Mouse (Mus musculus) liver, postnatal 0 days (tissue): ENCODE measurements around the gene Ndufa6. TPM values are rescaled to one million over a fixed set of nuclear protein-coding genes. Genes with fewer than 3 reads are reported as not detected.
"Not testable (repeated sequence)": the region's sequence is repeated elsewhere in the genome, so short reads cannot be mapped to it uniquely, and the experiment has no call there.

Experiments used
- ATAC-seq: fragments of 200-750 bp; cut with Nextera tagmentation; 2 replicates; pipeline ENCODE4 v1.8.0; 2017; ENCODE audit warnings: mild to moderate bottlenecking, moderate library complexity
- DNase-seq: peaks from one replicate; pipeline ENCODE4 v3.0.0-alpha.2; 2016
- H3K27ac ChIP-seq: fragments of 300-500 bp; sonication (generic); 2 replicates; pipeline ENCODE4 v1.5.1; 2014; ENCODE audit warnings: antibody characterized with exemption, moderate library complexity, mild to moderate bottlenecking, low read depth
- H3K27me3 ChIP-seq: fragments of 300-500 bp; sonication (generic); 2 replicates; pipeline ENCODE4 v1.6.1; 2014; ENCODE audit warnings: low read length, control low read depth, mixed read lengths; ENCODE audit not compliant: insufficient read depth
- H3K36me3 ChIP-seq: fragments of 300-500 bp; sonication (generic); replicated peaks from 2 replicates; pipeline ENCODE4 v1.6.1; 2014; ENCODE audit warnings: mild to moderate bottlenecking, control low read depth, low read length, moderate library complexity, mixed read lengths; ENCODE audit not compliant: insufficient read depth
- H3K4me1 ChIP-seq: fragments of 300-500 bp; sonication (generic); 2 replicates; pipeline ENCODE4 v1.6.1; 2014; ENCODE audit warnings: antibody characterized with exemption, mild to moderate bottlenecking, control low read depth; ENCODE audit not compliant: insufficient read depth
- H3K4me2 ChIP-seq: fragments of 300-500 bp; sonication (generic); 2 replicates; pipeline ENCODE4 v1.6.1; 2014; ENCODE audit warnings: low read depth, mild to moderate bottlenecking, low read length, moderate library complexity, mixed read lengths
- H3K4me3 ChIP-seq: fragments of 300-500 bp; sonication (generic); 2 replicates; pipeline ENCODE4 v1.5.1; 2014; ENCODE audit warnings: low read depth, low read length
- H3K9ac ChIP-seq: fragments of 300-500 bp; sonication (generic); replicated peaks from 2 replicates; pipeline ENCODE4 v1.6.1; 2014; ENCODE audit warnings: mild to moderate bottlenecking, moderate library complexity
- H3K9me3 ChIP-seq: fragments of 300-500 bp; sonication (generic); 2 replicates; pipeline ENCODE4 v1.6.1; 2016; ENCODE audit warnings: mild to moderate bottlenecking, control low read depth, low read length, mixed read lengths
- CTCF ChIP-seq: sonication (generic); IDR thresholded peaks from 2 replicates; pipeline ENCODE4 v1.5.1; 2016; ENCODE audit warnings: antibody characterized with exemption, low read depth
- EP300 ChIP-seq: IDR thresholded peaks from 2 replicates; pipeline ENCODE4 v1.6.1; 2016; ENCODE audit warnings: antibody characterized with exemption, low read depth, mild to moderate bottlenecking
- WGBS: fragments of 180-500 bp; shearing (Covaris S2); extraction: QIAGEN DNeasy Blood & Tissue Kit; methylation state at CpG from one replicate; pipeline ENCODE4 v1.1.7; 2014; ENCODE audit not compliant: insufficient replicate concordance; 5-methylcytosine and 5-hydroxymethylcytosine counted together
- polyA plus RNA-seq: library from polyadenylated mRNA; unstranded; fragments of >200 nt; fragmentation: Nextera tagmentation; extraction: Ambion mirVana; gene quantifications from 2 replicates; pipeline ENCODE4 v1.2.1, GENCODE M21; 2015

Gene Ndufa6
- polyA plus RNA-seq: 642 and 691 TPM in 2 replicates

DNA sequence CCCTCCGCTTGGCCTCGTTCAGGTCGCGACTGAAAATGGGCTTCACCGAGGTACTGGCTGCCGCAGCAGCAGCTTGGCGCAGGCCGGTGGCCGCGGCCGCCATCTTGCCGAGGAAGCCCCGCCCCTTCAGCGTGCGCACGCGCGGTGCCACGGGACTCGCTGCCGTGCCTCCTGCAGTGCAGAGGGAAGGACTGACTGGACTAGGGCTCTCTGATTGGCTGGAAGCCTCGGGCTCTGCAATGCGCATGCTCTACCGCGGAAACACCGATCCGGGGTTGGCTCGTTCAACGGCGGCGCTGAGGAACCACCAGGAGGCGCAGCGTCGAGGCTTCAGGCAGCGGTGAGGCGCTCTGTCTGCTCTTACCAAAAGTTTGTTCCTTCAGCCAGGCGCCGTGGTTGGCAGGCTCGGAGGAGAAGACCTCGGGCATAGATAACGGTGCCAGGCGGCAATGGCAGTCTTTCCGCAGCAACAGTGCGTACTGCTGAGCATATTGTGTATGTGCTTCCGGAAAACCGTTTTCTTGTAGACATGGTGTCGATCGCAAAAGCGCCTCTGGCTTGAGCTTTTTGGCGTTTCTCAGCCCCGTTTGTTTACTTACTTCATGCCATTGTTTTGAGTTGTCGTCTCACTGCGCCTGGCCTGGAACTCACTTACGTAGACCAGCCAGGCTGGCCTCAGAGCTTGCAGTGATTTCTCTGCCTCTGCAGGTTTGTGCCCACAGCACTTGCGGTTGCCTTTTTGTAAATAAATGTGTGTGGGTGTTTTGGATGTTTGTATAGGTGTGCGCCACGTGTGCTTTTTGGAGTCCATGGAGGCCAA, at the start of gene Ndufa6:
Gene Ndufa6 (minus strand): TSS at position 197 of the 820 bp plus-strand sequence.
- Histone ChIP-seq H3K9me3 (no peaks in the 10 kb centered on the region), H3K4me3 (peak within 1 kb of the TSS; percentile 74), H3K36me3 (peaks cover 18% of the 10 kb centered on the region), H3K27ac (peak within 1 kb of the TSS; percentile 91), H3K4me2 (peak within 1 kb of the TSS; percentile 87), H3K9ac (peak within 1 kb of the TSS; percentile 95), H3K27me3 (no peaks in the 10 kb centered on the region), H3K4me1 (peaks cover 45% of the 10 kb centered on the region)
- ATAC-seq (peak; percentile 96), DNase-seq (peak; percentile 98)
- peak; percentile 100 for TF ChIP-seq CTCF
- TF ChIP-seq EP300: peak; percentile 15; the same call in 1 of the 2 replicates
- WGBS: 2% methylated on average over 56 of the region's 57 CpGs

DNA sequence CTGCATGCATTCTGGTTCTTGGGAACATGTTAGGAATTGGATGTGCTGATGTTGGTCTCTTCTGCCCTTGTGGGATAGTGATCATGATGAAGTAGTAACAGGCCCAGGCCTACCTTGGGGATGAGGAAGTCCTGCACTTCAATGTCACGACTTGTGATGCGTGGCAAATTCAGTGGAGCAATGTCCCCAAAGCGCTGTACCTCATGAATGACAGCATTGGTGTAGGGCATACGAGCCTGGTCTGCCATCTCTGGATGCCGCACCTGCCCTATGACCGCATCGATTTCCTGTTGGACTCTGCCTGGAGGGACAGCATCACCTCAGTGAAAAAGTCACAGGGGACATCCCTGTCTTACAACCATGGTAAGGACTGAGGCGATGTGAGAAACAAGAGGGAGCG, 49.5 kb upstream of the Ndufa6 start:
- 83% methylated on average over 9 of the region's 9 CpGs for WGBS
- ATAC-seq (no peak), DNase-seq (no peak)
- H3K9me3 ChIP-seq: no peaks in the 10 kb centered on the region
- no peak for TF ChIP-seq CTCF
- TF ChIP-seq EP300: no peak
- no peak overlapping the region for H3K27ac ChIP-seq
- H3K27me3 ChIP-seq: no peaks in the 10 kb centered on the region
- H3K4me2 ChIP-seq: no peak overlapping the region
- no peaks in the 10 kb centered on the region for H3K36me3 ChIP-seq
- no peak overlapping the region for H3K4me3 ChIP-seq
- no peaks in the 10 kb centered on the region; the same call in 1 of the 2 replicates for H3K4me1 ChIP-seq
- H3K9ac ChIP-seq: no peak overlapping the region

DNA sequence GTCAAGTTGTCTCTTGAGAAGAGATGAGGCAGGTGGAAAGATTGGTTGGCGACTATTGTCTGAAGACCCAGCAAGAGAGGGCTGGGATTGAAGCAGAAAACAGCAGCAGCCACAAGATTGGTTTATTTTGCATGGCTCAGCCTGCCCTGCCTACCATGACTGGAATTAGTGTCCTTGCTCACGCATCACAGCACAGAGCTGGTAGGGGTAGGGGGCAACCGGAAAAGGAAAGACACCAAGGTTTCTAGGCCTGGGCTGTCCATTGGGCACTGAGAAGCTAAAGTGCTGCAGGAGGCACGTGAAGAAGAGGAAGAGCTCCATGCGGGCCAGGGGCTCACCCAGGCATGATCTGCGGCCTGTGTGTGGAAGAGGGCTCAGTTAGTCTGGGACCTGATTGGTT, 48.6 kb upstream of the Ndufa6 start:
- no peak overlapping the region for H3K4me2 ChIP-seq
- ATAC-seq (no peak), DNase-seq (no peak)
- no peak overlapping the region for H3K9ac ChIP-seq
- H3K9me3 ChIP-seq: no peaks in the 10 kb centered on the region
- H3K27me3 ChIP-seq: no peaks in the 10 kb centered on the region
- H3K27ac ChIP-seq: no peak overlapping the region
- H3K4me1 ChIP-seq: no peaks in the 10 kb centered on the region; the same call in 1 of the 2 replicates
- 69% methylated on average over 6 of the region's 6 CpGs for WGBS
- H3K4me3 ChIP-seq: no peak overlapping the region
- no peaks in the 10 kb centered on the region for H3K36me3 ChIP-seq
- TF ChIP-seq CTCF: no peak
- no peak for TF ChIP-seq EP300

DNA sequence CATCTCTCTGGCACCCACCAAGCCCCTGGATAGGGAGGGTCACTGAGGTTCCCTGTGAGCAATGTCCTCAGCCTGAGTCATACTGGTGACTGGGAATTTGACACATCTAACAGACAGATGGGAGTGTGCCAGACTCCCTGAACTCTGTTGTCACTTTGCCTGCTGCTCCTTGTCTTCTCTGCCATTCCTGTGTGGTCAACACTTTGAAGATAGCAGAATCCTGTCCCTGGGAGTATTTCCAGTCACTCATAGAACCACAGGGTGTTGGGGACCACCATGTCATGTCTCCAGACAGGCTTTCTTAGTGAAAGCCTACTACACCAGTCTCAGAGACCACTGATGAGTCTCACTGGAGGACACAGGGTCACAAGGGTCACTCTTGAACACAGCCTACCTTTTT, 48.0 kb upstream of the Ndufa6 start:
- Histone ChIP-seq H3K4me3 (no peak overlapping the region), H3K36me3 (no peaks in the 10 kb centered on the region), H3K27ac (no peak overlapping the region), H3K27me3 (no peaks in the 10 kb centered on the region), H3K4me1 (no peaks in the 10 kb centered on the region), H3K9me3 (no peaks in the 10 kb centered on the region), H3K4me2 (no peak overlapping the region), H3K9ac (no peak overlapping the region)
- TF ChIP-seq CTCF: no peak
- no peak for TF ChIP-seq EP300
- no peak for ATAC-seq
- DNase-seq: no peak

DNA sequence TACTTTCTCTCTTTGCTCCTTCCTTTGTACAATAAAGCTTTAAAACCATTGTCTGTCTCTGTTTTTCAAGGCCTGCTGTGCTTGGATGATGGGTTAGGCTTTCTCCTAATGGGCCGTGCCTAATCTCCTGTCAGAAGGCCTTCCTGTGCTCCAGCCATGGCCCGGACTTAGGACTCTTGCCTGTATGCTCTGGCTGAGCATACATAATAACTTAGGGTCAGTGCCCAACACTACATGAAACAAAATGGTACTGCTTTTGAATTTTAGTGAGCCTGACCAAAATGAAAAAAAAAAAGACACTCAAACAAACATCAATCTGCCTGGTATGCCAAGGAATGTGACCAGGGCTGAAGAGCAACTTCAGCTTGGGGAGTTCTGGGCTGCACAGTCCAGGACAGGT, 47.4 kb upstream of the Ndufa6 start:
- Histone ChIP-seq H3K9me3 (no peaks in the 10 kb centered on the region), H3K27me3 (no peaks in the 10 kb centered on the region), H3K27ac (no peak overlapping the region), H3K4me1 (no peaks in the 10 kb centered on the region), H3K36me3 (no peaks in the 10 kb centered on the region), H3K9ac (no peak overlapping the region), H3K4me3 (no peak overlapping the region), H3K4me2 (no peak overlapping the region)
- TF ChIP-seq CTCF (no peak), EP300 (no peak)
- WGBS: 45% methylated on average over 2 of the region's 2 CpGs
- ATAC-seq (no peak), DNase-seq (no peak)

DNA sequence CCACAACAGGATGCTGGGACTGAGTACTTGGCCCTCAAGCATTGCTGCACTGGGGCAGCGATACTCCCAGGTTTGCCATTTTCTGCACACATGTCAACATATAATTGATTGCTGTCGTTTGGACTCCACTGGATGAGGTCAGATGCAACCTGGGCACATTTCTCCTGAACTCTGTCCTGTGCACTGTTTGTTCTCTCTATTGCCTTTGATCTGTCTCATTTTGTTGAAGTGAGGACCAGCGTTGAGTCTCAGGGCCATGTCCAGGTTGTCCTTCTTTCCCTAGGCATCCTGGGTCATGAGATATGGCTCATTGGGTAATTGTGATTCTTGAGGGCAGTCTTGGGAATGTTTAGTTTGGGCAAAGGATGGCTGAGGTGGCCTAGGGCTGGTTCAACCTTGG, 41.8 kb upstream of the Ndufa6 start:
- not testable (repeated sequence) for H3K36me3 ChIP-seq, H3K4me2 ChIP-seq, H3K4me3 ChIP-seq, H3K4me1 ChIP-seq, H3K9me3 ChIP-seq, H3K27me3 ChIP-seq, H3K9ac ChIP-seq, DNase-seq
- ATAC-seq: peak; percentile 82
- peak overlapping the region; percentile 77 for H3K27ac ChIP-seq
- peak; percentile 36; the same call in 1 of the 2 replicates for TF ChIP-seq EP300
- 51% methylated on average over 3 of the region's 3 CpGs for WGBS

DNA sequence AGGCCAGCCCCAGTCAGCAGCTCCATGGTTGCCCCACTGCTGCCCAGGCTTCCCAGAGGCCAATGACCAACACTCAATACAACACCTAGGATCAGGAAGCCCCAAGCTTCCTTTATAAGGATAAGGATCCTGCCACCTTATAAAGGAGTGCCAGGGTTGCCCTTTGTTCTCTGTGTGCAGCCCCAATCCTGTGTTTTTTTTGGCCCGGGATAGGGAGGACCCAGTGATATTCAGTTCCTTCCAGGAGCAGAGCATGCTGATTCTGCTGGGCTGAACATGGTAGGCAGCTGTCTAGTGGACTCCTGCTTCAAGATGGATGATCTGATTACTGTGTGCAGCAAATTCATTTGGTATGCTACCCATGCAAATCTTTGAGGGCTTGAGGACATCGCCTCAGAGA, 39.8 kb upstream of the Ndufa6 start, which contains the start of gene Cyp2d11:
Gene Cyp2d11 (minus strand): TSS at position 101 of the 400 bp plus-strand sequence.
- not testable (repeated sequence) for H3K9me3 ChIP-seq, H3K4me2 ChIP-seq, H3K9ac ChIP-seq, H3K4me1 ChIP-seq, H3K36me3 ChIP-seq, H3K27me3 ChIP-seq, H3K27ac ChIP-seq, ATAC-seq, H3K4me3 ChIP-seq
- WGBS: 70% methylated on average over 2 of the region's 2 CpGs
- peak; percentile 9 for DNase-seq

DNA sequence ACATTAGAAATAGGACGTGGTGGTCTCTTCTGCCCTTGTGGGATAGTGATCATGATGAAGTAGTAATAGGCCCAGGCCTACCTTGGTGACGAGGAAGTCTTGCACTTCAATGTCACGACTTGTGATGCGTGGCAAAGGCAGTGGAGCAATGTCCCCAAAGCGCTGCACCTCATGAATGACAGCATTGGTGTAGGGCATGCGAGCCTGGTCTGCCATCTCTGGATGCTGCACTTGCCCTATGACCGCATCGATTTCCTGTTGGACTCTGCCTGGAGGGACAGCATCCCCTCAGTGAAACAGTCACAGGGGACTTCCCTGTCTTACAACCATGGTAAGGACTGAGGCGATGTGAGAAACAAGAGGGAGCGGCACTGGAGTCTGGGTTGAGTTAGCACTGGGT, 35.8 kb upstream of the Ndufa6 start:
- ATAC-seq, H3K9ac ChIP-seq, H3K36me3 ChIP-seq, H3K4me3 ChIP-seq, H3K9me3 ChIP-seq, H3K27ac ChIP-seq, H3K27me3 ChIP-seq, H3K4me1 ChIP-seq, H3K4me2 ChIP-seq: not testable (repeated sequence)
- 84% methylated on average over 10 of the region's 10 CpGs for WGBS
- peak; percentile 12 for DNase-seq
